Mouse (Mus musculus): ENCODE results near the gene Nob1. TPM values are rescaled to one million over a fixed set of nuclear protein-coding genes. Genes with fewer than 3 reads are reported as not detected.

The Nob1 gene
- polyA plus RNA-seq, 1 experiment from 2014 or later: 94.9 TPM

DNA sequence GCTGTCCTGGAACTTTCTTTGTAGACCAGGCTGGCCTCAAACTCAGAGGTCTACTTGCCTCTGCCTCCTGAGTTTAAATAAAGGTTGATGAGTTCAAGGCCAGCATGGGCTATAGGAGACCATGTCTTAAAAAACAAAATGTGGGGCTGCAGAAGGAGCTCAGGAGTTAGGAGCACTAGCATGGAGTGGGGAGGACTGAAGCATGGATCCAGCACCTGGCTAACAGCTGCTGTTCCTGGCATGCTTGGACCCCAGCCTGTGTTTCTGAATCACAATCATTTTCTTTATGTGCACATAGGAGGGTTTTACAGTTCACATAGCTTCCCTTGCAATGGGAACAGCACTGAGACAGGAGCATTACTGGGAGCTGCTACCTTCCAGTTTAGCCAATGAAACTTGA, 22.9 kb upstream of the Nob1 start:
- no peak overlapping the region for H3K27ac ChIP-seq (replicated peaks; ENCODE audit: low read depth, low read length)
- no peak overlapping the region for H3K4me3 ChIP-seq (ENCODE audit: low read depth, low read length)
- no peak overlapping the region for H3K4me2 ChIP-seq (ENCODE audit: low read depth, severe bottlenecking)
- H3K36me3 ChIP-seq (ENCODE audit: control insufficient read depth, insufficient read depth, low read length): no peaks in the 10 kb centered on the region; the same call in 1 of the 2 replicates
- H3K27me3 ChIP-seq (ENCODE audit: control insufficient read depth, insufficient read depth, low read length): no peaks in the 10 kb centered on the region
- DNase-seq (ENCODE audit: low spot score) (no peak), ATAC-seq (ENCODE audit: insufficient number of reproducible peaks, low FRiP score, low TSS enrichment, low read depth) (no peak)
- no peaks in the 10 kb centered on the region for H3K9me3 ChIP-seq (ENCODE audit: control insufficient read depth, low read length)
- H3K9ac ChIP-seq (ENCODE audit: low read length): no peak overlapping the region
- no peaks in the 10 kb centered on the region for H3K4me1 ChIP-seq (ENCODE audit: control insufficient read depth, insufficient read depth, low read length)

DNA sequence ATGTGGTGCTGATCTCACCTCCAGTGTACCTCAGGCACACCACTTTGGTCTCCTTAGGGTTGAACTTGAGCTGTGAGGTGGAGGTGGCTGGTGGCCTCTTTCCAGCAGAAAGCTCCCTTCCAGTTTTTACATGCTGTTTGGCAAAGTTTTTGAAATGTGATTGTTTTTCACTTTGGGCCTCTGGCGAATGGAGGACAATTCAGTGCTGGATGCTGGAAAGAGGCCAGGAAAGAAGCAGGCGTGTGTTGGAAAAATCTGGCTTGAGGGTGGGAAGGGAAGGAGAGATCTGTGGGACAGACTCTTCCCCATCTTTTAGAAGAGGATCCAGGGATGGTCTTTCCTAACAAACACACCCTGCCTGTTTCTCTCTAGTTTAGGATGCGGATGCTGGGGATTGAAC, 19.8 kb upstream of the Nob1 start:
- Histone ChIP-seq H3K4me1 (ENCODE audit: control insufficient read depth, insufficient read depth, low read length) (no peaks in the 10 kb centered on the region), H3K9me3 (ENCODE audit: control insufficient read depth, low read length) (no peaks in the 10 kb centered on the region), H3K36me3 (ENCODE audit: control insufficient read depth, insufficient read depth, low read length) (no peaks in the 10 kb centered on the region), H3K27me3 (ENCODE audit: control insufficient read depth, insufficient read depth, low read length) (no peaks in the 10 kb centered on the region), H3K27ac (replicated peaks; ENCODE audit: low read depth, low read length) (no peak overlapping the region), H3K9ac (ENCODE audit: low read length) (no peak overlapping the region), H3K4me2 (ENCODE audit: low read depth, severe bottlenecking) (no peak overlapping the region), H3K4me3 (ENCODE audit: low read depth, low read length) (no peak overlapping the region)
- DNase-seq (ENCODE audit: low spot score): no peak
- WGBS: 91% methylated on average over 3 of the region's 3 CpGs
- ATAC-seq (ENCODE audit: insufficient number of reproducible peaks, low FRiP score, low TSS enrichment, low read depth): no peak

GRCm38 (mm10) chr8:107439880-107440625, 15.2 kb upstream of the Nob1 start:
- DNase-seq (ENCODE audit: low spot score) (no peak), ATAC-seq (ENCODE audit: insufficient number of reproducible peaks, low FRiP score, low TSS enrichment, low read depth) (no peak)
- Histone ChIP-seq H3K9me3 (ENCODE audit: control insufficient read depth, low read length) (no peaks in the 10 kb centered on the region), H3K9ac (ENCODE audit: low read length) (no peak overlapping the region), H3K27me3 (ENCODE audit: control insufficient read depth, insufficient read depth, low read length) (no peaks in the 10 kb centered on the region), H3K4me1 (ENCODE audit: control insufficient read depth, insufficient read depth, low read length) (no peaks in the 10 kb centered on the region), H3K27ac (replicated peaks; ENCODE audit: low read depth, low read length) (no peak overlapping the region), H3K4me3 (ENCODE audit: low read depth, low read length) (no peak overlapping the region), H3K4me2 (ENCODE audit: low read depth, severe bottlenecking) (no peak overlapping the region), H3K36me3 (ENCODE audit: control insufficient read depth, insufficient read depth, low read length) (no peaks in the 10 kb centered on the region)
- WGBS: 93% methylated on average over 3 of the region's 3 CpGs

- no peaks in the 10 kb centered on the region for H3K27me3 ChIP-seq (ENCODE audit: control insufficient read depth, insufficient read depth, low read length)
- no peaks in the 10 kb centered on the region for H3K9me3 ChIP-seq (ENCODE audit: control insufficient read depth, low read length)
- no peak overlapping the region for H3K4me2 ChIP-seq (ENCODE audit: low read depth, severe bottlenecking)
- no peak overlapping the region for H3K4me3 ChIP-seq (ENCODE audit: low read depth, low read length)
- no peak for DNase-seq (ENCODE audit: low spot score)
- no peaks in the 10 kb centered on the region for H3K4me1 ChIP-seq (ENCODE audit: control insufficient read depth, insufficient read depth, low read length)
- H3K9ac ChIP-seq (ENCODE audit: low read length): no peak overlapping the region
- ATAC-seq (ENCODE audit: insufficient number of reproducible peaks, low FRiP score, low TSS enrichment, low read depth): no peak
- H3K27ac ChIP-seq (replicated peaks; ENCODE audit: low read depth, low read length): no peak overlapping the region
- WGBS: 55% methylated on average over 2 of the region's 2 CpGs
- no peaks in the 10 kb centered on the region for H3K36me3 ChIP-seq (ENCODE audit: control insufficient read depth, insufficient read depth, low read length)
Observed at GRCm38 (mm10) chr8:107437711-107438110, 12.9 kb upstream of the Nob1 start.

DNA sequence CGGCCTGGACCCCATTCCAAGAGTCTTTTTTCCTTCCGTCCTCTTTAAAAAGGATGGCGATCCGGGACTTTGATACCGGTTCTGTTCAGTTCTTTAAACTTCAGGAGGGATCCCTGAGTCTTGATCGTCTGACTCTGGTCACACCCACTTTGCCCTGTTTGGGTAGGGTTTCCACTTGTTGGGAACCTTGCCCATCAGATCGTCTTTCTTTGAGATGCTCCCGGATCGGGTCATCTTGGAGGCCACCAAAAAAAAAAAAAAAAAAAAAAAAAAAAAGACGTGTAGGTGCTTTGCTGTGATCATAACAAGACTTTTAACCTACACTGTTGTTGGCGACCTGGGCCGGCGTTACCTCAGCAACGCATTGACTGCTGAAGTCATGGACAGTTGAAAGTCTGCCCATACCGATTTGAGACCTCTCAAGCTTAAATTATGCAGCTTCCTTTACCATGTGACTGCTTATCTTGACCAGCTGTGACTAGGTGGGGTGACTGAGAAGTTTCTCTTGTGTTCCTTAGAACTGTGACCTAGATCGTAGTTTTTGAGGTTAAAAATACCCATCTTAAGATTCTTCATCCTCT, 12.1 kb upstream of the Nob1 start:
- 15% methylated on average over 16 of the region's 16 CpGs for WGBS
- Histone ChIP-seq H3K4me3 (ENCODE audit: low read depth, low read length) (peak overlapping the region; percentile 70), H3K9ac (ENCODE audit: low read length) (peak overlapping the region; percentile 78), H3K9me3 (ENCODE audit: control insufficient read depth, low read length) (no peaks in the 10 kb centered on the region), H3K27ac (replicated peaks; ENCODE audit: low read depth, low read length) (peak overlapping the region; percentile 86), H3K4me2 (ENCODE audit: low read depth, severe bottlenecking) (peak overlapping the region; percentile 76), H3K27me3 (ENCODE audit: control insufficient read depth, insufficient read depth, low read length) (no peaks in the 10 kb centered on the region), H3K36me3 (ENCODE audit: control insufficient read depth, insufficient read depth, low read length) (no peaks in the 10 kb centered on the region), H3K4me1 (ENCODE audit: control insufficient read depth, insufficient read depth, low read length) (no peaks in the 10 kb centered on the region)
- ATAC-seq (ENCODE audit: insufficient number of reproducible peaks, low FRiP score, low TSS enrichment, low read depth): no peak
- peak; percentile 25 for DNase-seq (ENCODE audit: low spot score)

DNA sequence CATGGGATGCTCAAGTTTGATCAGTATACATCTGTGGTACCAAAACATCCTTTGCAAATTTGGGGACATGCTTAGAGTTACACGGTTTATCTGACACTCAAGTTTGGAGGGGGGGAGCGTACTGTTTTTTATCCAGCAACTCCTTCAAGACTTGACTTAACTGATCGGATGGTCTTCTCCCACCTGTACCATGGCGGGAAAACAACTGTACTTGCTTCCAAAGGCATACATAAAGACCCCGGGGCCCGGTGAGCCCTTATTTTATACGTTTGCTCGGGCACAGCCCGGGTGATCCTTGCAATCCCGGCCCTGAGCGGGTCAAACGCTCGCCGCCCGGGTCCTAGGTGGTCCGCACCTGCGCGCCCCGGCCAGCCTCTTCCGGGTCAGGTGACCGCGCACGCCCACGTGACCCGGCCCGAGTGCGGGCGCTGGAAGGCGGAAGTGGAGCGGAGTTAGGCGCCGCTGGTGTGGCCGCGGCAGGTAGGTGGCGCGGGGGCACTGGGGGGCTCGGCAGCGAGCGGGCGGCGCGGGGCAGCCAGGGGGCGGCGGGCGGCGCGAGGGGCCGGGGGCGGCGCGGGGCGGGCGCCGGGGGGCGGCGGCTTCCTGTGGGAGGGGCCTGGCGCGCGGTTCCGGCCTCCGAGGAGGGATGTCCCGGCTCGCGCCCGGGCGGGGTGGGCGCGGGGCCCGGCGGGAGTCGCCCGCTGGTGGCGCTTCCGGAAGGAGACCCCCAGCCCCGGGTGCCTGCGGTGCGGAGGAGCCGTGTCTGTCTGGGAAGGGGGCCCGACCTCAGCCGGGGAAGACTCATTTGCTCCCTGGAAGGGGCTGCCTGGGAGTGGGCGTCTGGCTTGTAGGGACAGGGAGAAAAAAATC, 11.3 kb upstream of the Nob1 start, which contains the start of gene Wwp2:
Gene Wwp2 (plus strand): TSS at position 404 of the 870 bp plus-strand sequence.
- peak within 1 kb of the TSS; percentile 76 for H3K4me2 ChIP-seq (ENCODE audit: low read depth, severe bottlenecking)
- no peaks in the 10 kb centered on the region for H3K4me1 ChIP-seq (ENCODE audit: control insufficient read depth, insufficient read depth, low read length)
- H3K27me3 ChIP-seq (ENCODE audit: control insufficient read depth, insufficient read depth, low read length): no peaks in the 10 kb centered on the region
- peak; percentile 89 for ATAC-seq (ENCODE audit: insufficient number of reproducible peaks, low FRiP score, low TSS enrichment, low read depth)
- WGBS: 1% methylated on average over 71 of the region's 81 CpGs
- peak; percentile 88 for DNase-seq (ENCODE audit: low spot score)
- no peaks in the 10 kb centered on the region for H3K36me3 ChIP-seq (ENCODE audit: control insufficient read depth, insufficient read depth, low read length)
- H3K9ac ChIP-seq (ENCODE audit: low read length): peak within 1 kb of the TSS; percentile 78
- H3K9me3 ChIP-seq (ENCODE audit: control insufficient read depth, low read length): no peaks in the 10 kb centered on the region
- peak within 1 kb of the TSS; percentile 70 for H3K4me3 ChIP-seq (ENCODE audit: low read depth, low read length)
- H3K27ac ChIP-seq (replicated peaks; ENCODE audit: low read depth, low read length): peak within 1 kb of the TSS; percentile 86

DNA sequence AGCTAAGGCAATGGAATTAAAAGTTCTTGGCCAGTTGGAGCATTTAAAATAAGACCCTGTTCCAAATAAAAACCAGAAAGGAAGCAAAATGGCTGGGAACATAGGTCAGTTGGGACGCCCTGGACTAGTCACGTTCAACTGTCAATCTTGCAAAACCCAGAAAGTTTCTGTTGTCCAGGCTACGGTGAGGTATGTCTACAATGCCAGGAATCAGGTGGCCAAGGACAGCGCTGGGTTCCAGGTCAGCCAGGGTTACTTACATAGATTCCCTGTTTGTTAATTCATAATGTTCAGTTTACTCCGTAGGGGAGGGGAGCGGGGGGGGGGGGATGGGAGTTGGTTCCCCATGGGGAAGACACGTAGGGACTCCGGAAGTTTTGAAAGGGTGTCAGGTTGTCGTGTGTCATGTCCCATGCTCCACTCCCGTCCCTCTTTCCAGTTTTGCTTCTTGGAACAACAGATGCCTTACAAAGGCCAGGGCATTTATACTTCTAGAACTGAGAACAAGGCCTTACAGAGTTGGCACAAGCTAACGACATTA, 10.6 kb upstream of the Nob1 start:
- H3K27ac ChIP-seq (replicated peaks; ENCODE audit: low read depth, low read length): peak overlapping the region; percentile 86; the same call in 1 of the 2 replicates
- WGBS: 34% methylated on average over 11 of the region's 11 CpGs
- no peaks in the 10 kb centered on the region for H3K9me3 ChIP-seq (ENCODE audit: control insufficient read depth, low read length)
- H3K4me2 ChIP-seq (ENCODE audit: low read depth, severe bottlenecking): peak overlapping the region; percentile 76
- no peaks in the 10 kb centered on the region for H3K27me3 ChIP-seq (ENCODE audit: control insufficient read depth, insufficient read depth, low read length)
- peak; percentile 35; the same call in 1 of the 2 replicates for ATAC-seq (ENCODE audit: insufficient number of reproducible peaks, low FRiP score, low TSS enrichment, low read depth)
- H3K4me1 ChIP-seq (ENCODE audit: control insufficient read depth, insufficient read depth, low read length): no peaks in the 10 kb centered on the region
- no peaks in the 10 kb centered on the region for H3K36me3 ChIP-seq (ENCODE audit: control insufficient read depth, insufficient read depth, low read length)
- H3K4me3 ChIP-seq (ENCODE audit: low read depth, low read length): peak overlapping the region; percentile 70
- H3K9ac ChIP-seq (ENCODE audit: low read length): peak overlapping the region; percentile 78
- no peak for DNase-seq (ENCODE audit: low spot score)

- no peak overlapping the region for H3K4me2 ChIP-seq (ENCODE audit: low read depth, severe bottlenecking)
- H3K27ac ChIP-seq (replicated peaks; ENCODE audit: low read depth, low read length): no peak overlapping the region
- no peaks in the 10 kb centered on the region for H3K36me3 ChIP-seq (ENCODE audit: control insufficient read depth, insufficient read depth, low read length)
Observed at GRCm38 (mm10) chr8:107430821-107431220, 6.0 kb upstream of the Nob1 start.

More at GRCm38 (mm10) chr8:107430821-107431220, 6.0 kb upstream of the Nob1 start:
- Histone ChIP-seq H3K4me3 (ENCODE audit: low read depth, low read length) (no peak overlapping the region), H3K4me1 (ENCODE audit: control insufficient read depth, insufficient read depth, low read length) (no peaks in the 10 kb centered on the region), H3K9ac (ENCODE audit: low read length) (no peak overlapping the region), H3K9me3 (ENCODE audit: control insufficient read depth, low read length) (no peaks in the 10 kb centered on the region), H3K27me3 (ENCODE audit: control insufficient read depth, insufficient read depth, low read length) (no peaks in the 10 kb centered on the region)
- no peak for DNase-seq (ENCODE audit: low spot score)
- ATAC-seq (ENCODE audit: insufficient number of reproducible peaks, low FRiP score, low TSS enrichment, low read depth): no peak
- 76% methylated on average over 8 of the region's 8 CpGs for WGBS
